Comparison of ENCODE assay signal across 26 mouse cellular contexts in the genomic region with DNA sequence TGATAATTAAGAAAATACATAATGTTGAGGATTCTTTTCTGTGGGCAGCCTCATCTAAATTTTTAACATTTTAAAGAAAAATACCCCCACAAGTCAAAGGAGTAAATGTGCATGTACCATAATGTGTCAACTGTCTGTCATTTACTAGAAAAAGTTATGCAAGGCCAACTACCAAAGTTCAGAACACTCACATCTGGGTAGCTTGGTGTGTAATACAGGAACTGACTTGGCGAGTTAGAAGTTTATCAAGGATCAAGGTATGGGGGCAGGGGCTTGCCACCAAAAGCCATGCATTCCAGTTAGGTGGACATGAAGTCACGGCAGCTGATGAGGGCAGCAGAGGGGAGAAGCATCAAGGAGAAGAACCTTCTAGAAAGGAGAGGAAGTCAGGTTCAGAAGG. TPM values are rescaled to one million over a fixed set of nuclear protein-coding genes. Genes with fewer than 3 reads are reported as not detected.
DNase-seq lines count a peak whose midpoint lies in the region; ATAC-seq lines count a peak whose summit lies in the region.
"Had no signal": no experiment of that assay in that cellular context is flagged by ENCODE, and none has a peak within 500 bp of the region (broad histone marks: within the 10 kb centered on the region; RNA-seq: fewer than 3 reads in every experiment).

No protein-coding gene starts in this region.

- 38% methylated on average over 2 of the region's 2 CpGs for WGBS in liver, embryonic 15.5 days (ENCODE audit: insufficient replicate concordance)

- H3K9me3 ChIP-seq in liver, embryonic 15.5 days (replicated peaks), result no peaks in the 10 kb centered on the region
- H3K9me3 ChIP-seq: embryonic facial prominence, embryonic 13.5 days; G1E; heart, embryonic 15.5 days; limb, embryonic 12.5 days; midbrain, embryonic 15.5 days; neural tube, embryonic 12.5 days had no signal

- H3K4me1 ChIP-seq in liver, embryonic 15.5 days (replicated peaks), result peaks cover 96% of the 10 kb centered on the region

- H3K4me3 ChIP-seq in liver, embryonic 15.5 days (replicated peaks), result peak overlapping the region; percentile 36
- H3K4me3 ChIP-seq: embryonic facial prominence, embryonic 13.5 days; heart, embryonic 15.5 days; limb, embryonic 12.5 days; midbrain, embryonic 15.5 days; neural tube, embryonic 12.5 days had no signal

- peak overlapping the region; percentile 66 for H3K4me2 ChIP-seq in liver, embryonic 15.5 days
- H3K4me2 ChIP-seq: embryonic facial prominence, embryonic 13.5 days; heart, embryonic 15.5 days; limb, embryonic 12.5 days; lung, embryonic 14.5 days; midbrain, embryonic 15.5 days; neural tube, embryonic 12.5 days had no signal

- H3K27ac ChIP-seq in liver, embryonic 15.5 days (replicated peaks), result peak overlapping the region; percentile 95
- H3K27ac ChIP-seq: embryonic facial prominence, embryonic 13.5 days; heart, embryonic 15.5 days; hindbrain, postnatal 0 days; limb, embryonic 12.5 days; midbrain, embryonic 15.5 days; neural tube, embryonic 12.5 days had no signal

- H3K9ac ChIP-seq in liver, embryonic 15.5 days, result peak overlapping the region; percentile 38; the same call in 1 of the 2 replicates
- H3K9ac ChIP-seq: embryonic facial prominence, embryonic 13.5 days; heart, embryonic 15.5 days; limb, embryonic 12.5 days; lung, embryonic 14.5 days; midbrain, embryonic 15.5 days; neural tube, embryonic 12.5 days had no signal

- intact Hi-C loops in heart, postnatal 36 days (cut with DNase I), result no loop called here

- H3K36me3 ChIP-seq in liver, embryonic 15.5 days (replicated peaks), result peaks cover 21% of the 10 kb centered on the region
- H3K36me3 ChIP-seq: heart, embryonic 15.5 days had no signal

- ATAC-seq in liver, embryonic 15.5 days (ENCODE audit: insufficient read depth), result no peak
- no peak for ATAC-seq in activated CD4-positive, CD25-positive, alpha-beta regulatory T cell, adult 4 months
- ATAC-seq: forebrain, embryonic 16.5 days; hindbrain, postnatal 0 days; midbrain, embryonic 15.5 days had no signal

- H3K27me3 ChIP-seq in liver, embryonic 15.5 days, result no peaks in the 10 kb centered on the region
- H3K27me3 ChIP-seq: embryonic facial prominence, embryonic 13.5 days; heart, embryonic 15.5 days; limb, embryonic 12.5 days; midbrain, embryonic 15.5 days; neural tube, embryonic 12.5 days had no signal

- DNase-seq in heart, adult 11 months, result peak; percentile 68
- no peak for DNase-seq in heart, postnatal 36 days
- peak; percentile 9 for DNase-seq in thymus, postnatal 4 days
- no peak for DNase-seq in thymus, postnatal 14 days
- no peak for DNase-seq in spleen, postnatal 36 days (ENCODE audit: low spot score in 2 of 2)
- DNase-seq: adrenal gland, postnatal 10 days; cerebellum, adult 2 months; cerebellum, postnatal 25 days; embryo, embryonic 11 days; gastrocnemius, postnatal 25 days; kidney, adult 11 months; kidney, postnatal 4 days; lung, embryonic 14.5 days; right cerebral cortex, postnatal 14 days; spleen, adult 18-20 months; thymus, postnatal 36 days had no signal

RNA-seq across cellular contexts. Expression of a gene that starts 13.2 kb away (rescaled TPM):
- 10 to 100 TPM; 31.3 to 33.1 TPM for total RNA-seq in heart, postnatal 36 days (2021)
- 6.5 and 6.9 TPM in 2 replicates for polyA plus RNA-seq in liver, embryonic 15.5 days (2015; fragmentation: Nextera tagmentation; extraction: Ambion mirVana)
- polyA plus RNA-seq in activated CD4-positive, CD25-positive, alpha-beta regulatory T cell, adult 4 months (2017; shearing (Covaris generic)), result 1 to 10 TPM; 2.3 TPM

Comparison
In these comparisons a context has a peak if more than half of its experiments do, and no peak if none do; other contexts are left out.
1. DNase-seq: peak in heart, adult 11 months (single experiment) and thymus, postnatal 4 days (single experiment); none in heart, postnatal 36 days (0 of 2), thymus, postnatal 14 days (single experiment) and spleen, postnatal 36 days (0 of 2).